Mouse (Mus musculus) small intestine, adult 2 months (tissue): ENCODE data around the gene Ugt1a8. TPM values are rescaled to one million over a fixed set of nuclear protein-coding genes. Genes with fewer than 3 reads are reported as not detected.

ENCODE experiments used
- H3K27ac ChIP-seq: fragments of 200-500 bp; 2 replicates; pipeline ENCODE4 v1.5.1; 2012; ENCODE audit warnings: low read depth, low read length, control low read depth, inconsistent platforms; ENCODE audit not compliant: insufficient read depth
- H3K27me3 ChIP-seq: fragments of 200-500 bp; 2 replicates; pipeline ENCODE4 v1.6.1; 2012; ENCODE audit warnings: mild to moderate bottlenecking, moderate library complexity, low read length, inconsistent platforms; ENCODE audit not compliant: control insufficient read depth, insufficient read depth
- H3K36me3 ChIP-seq: fragments of 200-500 bp; 2 replicates; pipeline ENCODE4 v1.6.1; 2012; ENCODE audit warnings: mild to moderate bottlenecking, low read length, control low read depth, inconsistent platforms; ENCODE audit not compliant: control insufficient read depth, insufficient read depth
- H3K4me1 ChIP-seq: fragments of 200-500 bp; 2 replicates; pipeline ENCODE4 v1.6.1; 2012; ENCODE audit warnings: low read length, inconsistent platforms, mixed read lengths; ENCODE audit not compliant: control insufficient read depth, insufficient read depth, insufficient read length
- H3K4me3 ChIP-seq: fragments of 200-500 bp; 2 replicates; pipeline ENCODE4 v1.5.1; 2012; ENCODE audit warnings: low read depth, mild to moderate bottlenecking, control low read depth, inconsistent platforms, low read length, moderate library complexity
- CTCF ChIP-seq: fragments of 200-500 bp; IDR thresholded peaks from 2 replicates; pipeline ENCODE4 v1.5.1; 2012; ENCODE audit warnings: low read depth, mild to moderate bottlenecking, control low read depth, inconsistent platforms, low read length, moderate library complexity, mixed read lengths; ENCODE audit not compliant: insufficient replicate concordance, insufficient read length; ENCODE audit errors: extremely low read depth
- POLR2A ChIP-seq: fragments of 200-500 bp; IDR thresholded peaks from 2 replicates; pipeline ENCODE4 v1.6.1; 2012; ENCODE audit warnings: low read depth, mild to moderate bottlenecking, control low read depth, inconsistent platforms, low read length, moderate library complexity
- WGBS: fragments of 180-500 bp; shearing (Covaris S2); methylation state at CpG from one replicate; pipeline ENCODE4 v1.1.7; 2018; 5-methylcytosine and 5-hydroxymethylcytosine counted together
- polyA plus RNA-seq: library from polyadenylated mRNA; depleted of rRNA; stranded (reverse); fragments of >200 nt; gene quantifications from 2 replicates; pipeline ENCODE4 v1.2.3, GENCODE M21; 2012

The Ugt1a8 gene
- polyA plus RNA-seq, 1 experiment, result not detected

DNA sequence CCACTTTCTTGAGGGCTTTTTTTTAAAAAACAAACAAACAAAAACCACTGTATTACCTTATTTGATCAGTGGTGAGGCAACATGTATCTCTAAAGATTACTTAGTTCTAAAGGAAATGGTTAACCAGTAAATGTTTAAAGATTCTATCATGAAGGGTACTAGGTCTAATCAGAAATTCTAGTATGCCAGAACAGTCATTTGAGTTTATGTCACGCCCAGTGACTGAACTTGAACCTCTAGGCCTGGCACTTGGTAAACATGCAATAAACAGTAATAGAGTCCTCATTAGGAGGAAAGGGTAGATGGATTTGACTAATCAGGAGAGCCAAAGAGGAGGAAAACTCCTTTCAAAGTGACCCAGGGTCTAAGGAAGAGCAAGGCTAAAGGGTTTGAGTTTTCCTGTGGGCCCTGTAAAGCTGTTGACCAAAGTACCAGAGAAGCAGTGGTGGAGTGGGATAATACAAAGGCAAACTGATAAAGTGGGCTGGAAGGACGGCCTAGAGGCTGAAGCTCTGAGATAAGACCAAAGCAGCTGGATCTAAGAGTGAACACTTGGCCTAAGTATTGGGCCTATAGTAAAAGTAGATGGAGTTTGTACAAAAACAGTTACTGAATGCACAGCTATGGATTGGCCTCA is 119.3 kb downstream of the Ugt1a8 start:
- TF ChIP-seq CTCF (no peak), POLR2A (no peak)
- Histone ChIP-seq H3K27ac (peak overlapping the region; percentile 91), H3K36me3 (no peaks in the 10 kb centered on the region), H3K27me3 (no peaks in the 10 kb centered on the region), H3K4me1 (peaks cover 21% of the 10 kb centered on the region), H3K4me3 (no peak overlapping the region)
- 31% methylated on average over 2 of the region's 2 CpGs for WGBS

GRCm38 (mm10) chr1:88211812-88212211 is 124.2 kb downstream of the Ugt1a8 start, which contains the start of gene Ugt1a1:
Gene Ugt1a1 (plus strand): TSS chr1:88211959.
- Histone ChIP-seq H3K27ac (peak within 1 kb of the TSS; percentile 67), H3K36me3 (peaks cover 5% of the 10 kb centered on the region), H3K27me3 (no peaks in the 10 kb centered on the region), H3K4me1 (peaks cover 24% of the 10 kb centered on the region), H3K4me3 (peak within 1 kb of the TSS; percentile 31)
- TF ChIP-seq POLR2A (no peak), CTCF (no peak)
- WGBS, result 44% methylated on average over 8 of the region's 8 CpGs

DNA sequence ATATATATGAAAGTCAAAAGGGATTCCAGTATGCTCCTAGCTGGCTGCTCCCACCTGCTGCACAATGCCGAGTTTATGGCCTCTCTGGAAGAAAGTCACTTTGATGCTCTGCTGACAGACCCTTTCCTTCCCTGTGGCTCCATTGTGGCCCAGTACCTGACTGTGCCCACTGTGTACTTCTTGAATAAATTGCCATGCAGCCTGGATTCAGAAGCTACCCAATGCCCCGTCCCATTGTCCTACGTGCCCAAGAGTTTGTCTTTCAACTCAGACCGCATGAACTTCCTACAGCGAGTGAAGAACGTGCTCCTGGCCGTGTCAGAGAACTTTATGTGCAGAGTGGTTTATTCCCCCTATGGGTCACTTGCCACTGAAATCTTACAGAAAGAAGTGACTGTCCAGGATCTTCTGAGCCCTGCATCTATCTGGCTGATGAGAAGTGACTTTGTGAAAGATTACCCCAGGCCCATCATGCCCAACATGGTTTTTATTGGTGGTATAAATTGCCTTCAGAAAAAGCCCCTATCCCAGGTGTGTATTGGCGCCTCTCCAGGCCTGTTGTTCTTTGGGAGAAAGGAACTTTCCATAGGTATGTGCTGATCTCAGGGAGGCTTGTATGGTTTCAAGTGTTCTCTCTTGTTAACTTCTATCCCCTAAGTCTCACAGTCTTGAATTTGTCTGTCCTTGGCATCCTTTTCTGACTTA is 124.9 kb downstream of the Ugt1a8 start:
- Histone ChIP-seq H3K27ac (peak overlapping the region; percentile 67), H3K4me1 (peaks cover 22% of the 10 kb centered on the region), H3K36me3 (peaks cover 8% of the 10 kb centered on the region), H3K4me3 (peak overlapping the region; percentile 31), H3K27me3 (no peaks in the 10 kb centered on the region)
- 47% methylated on average over 8 of the region's 8 CpGs for WGBS
- TF ChIP-seq CTCF (no peak), POLR2A (no peak)

DNA sequence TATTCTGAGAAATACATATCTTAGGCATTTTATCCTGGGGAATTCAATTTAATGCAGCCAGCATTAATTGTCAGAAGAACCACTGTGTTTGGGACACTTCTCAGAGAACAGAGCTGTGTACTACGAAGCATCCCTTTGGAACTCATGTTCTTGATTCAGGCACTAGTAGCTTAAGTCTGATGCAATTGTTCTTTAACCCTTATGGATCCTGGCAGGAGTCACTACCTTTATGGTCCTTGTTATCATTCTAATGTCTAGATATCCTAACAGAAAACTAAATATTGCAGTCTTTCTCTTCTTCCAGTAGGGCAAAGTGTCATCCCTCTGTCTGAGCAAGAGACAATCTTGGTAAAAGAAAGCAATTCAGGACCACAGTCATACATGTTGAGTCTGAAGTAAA is 125.4 kb downstream of the Ugt1a8 start:
- no peak for TF ChIP-seq POLR2A
- TF ChIP-seq CTCF, result no peak
- Histone ChIP-seq H3K36me3 (peaks cover 8% of the 10 kb centered on the region), H3K4me1 (peaks cover 19% of the 10 kb centered on the region), H3K27ac (peak overlapping the region; percentile 67), H3K4me3 (no peak overlapping the region), H3K27me3 (no peaks in the 10 kb centered on the region)
- WGBS, result 67% methylated on average over 1 of the region's 1 CpGs

GRCm38 (mm10) chr1:88213766-88214461 is 126.3 kb downstream of the Ugt1a8 start:
- WGBS, result 44% methylated on average over 2 of the region's 2 CpGs
- Histone ChIP-seq H3K4me1 (peaks cover 16% of the 10 kb centered on the region; the same call in 1 of the 2 replicates), H3K27ac (peak overlapping the region; percentile 65), H3K27me3 (no peaks in the 10 kb centered on the region), H3K36me3 (peaks cover 8% of the 10 kb centered on the region), H3K4me3 (peak overlapping the region; percentile 21; the same call in 1 of the 2 replicates)
- TF ChIP-seq CTCF (no peak), POLR2A (no peak)

GRCm38 (mm10) chr1:88214462-88214952 is 126.9 kb downstream of the Ugt1a8 start:
- TF ChIP-seq POLR2A (no peak), CTCF (no peak)
- Histone ChIP-seq H3K4me1 (peaks cover 15% of the 10 kb centered on the region; the same call in 1 of the 2 replicates), H3K27ac (peak overlapping the region; percentile 65), H3K36me3 (peaks cover 8% of the 10 kb centered on the region), H3K4me3 (peak overlapping the region; percentile 21; the same call in 1 of the 2 replicates), H3K27me3 (no peaks in the 10 kb centered on the region)
- WGBS, result 66% methylated on average over 2 of the region's 2 CpGs
